Mouse (Mus musculus) heart, postnatal 0 days (tissue): Measurements from ENCODE around the gene Dqx1. TPM values are rescaled to one million over a fixed set of nuclear protein-coding genes. Genes with fewer than 3 reads are reported as not detected.

ENCODE experiments used
- ATAC-seq: fragments of 200-750 bp; cut with Nextera tagmentation; 2 replicates; pipeline ENCODE4 v1.8.0; 2017; ENCODE audit warnings: low read depth, moderate number of reproducible peaks, moderate library complexity; ENCODE audit not compliant: insufficient read depth
- DNase-seq: peaks from one replicate; pipeline ENCODE4 v3.0.0-alpha.2; 2016; ENCODE audit warnings: low spot score
- H3K27ac ChIP-seq: fragments of 300-500 bp; sonication (generic); 2 replicates; pipeline ENCODE4 v1.5.1; 2014; ENCODE audit warnings: low read depth, mild to moderate bottlenecking
- H3K27me3 ChIP-seq: fragments of 300-500 bp; sonication (generic); 2 replicates; pipeline ENCODE4 v1.6.1; 2014; ENCODE audit warnings: low read length, mixed read lengths; ENCODE audit not compliant: control insufficient read depth, insufficient read depth
- H3K36me3 ChIP-seq: fragments of 300-500 bp; sonication (generic); replicated peaks from 2 replicates; pipeline ENCODE4 v1.6.1; 2014; ENCODE audit warnings: low read length, mixed read lengths; ENCODE audit not compliant: control insufficient read depth, insufficient read depth
- H3K4me1 ChIP-seq: fragments of 300-500 bp; sonication (generic); 2 replicates; pipeline ENCODE4 v1.6.1; 2014; ENCODE audit warnings: antibody characterized with exemption; ENCODE audit not compliant: control insufficient read depth, insufficient read depth
- H3K4me2 ChIP-seq: fragments of 300-500 bp; sonication (generic); 2 replicates; pipeline ENCODE4 v1.6.1; 2014; ENCODE audit warnings: low read depth, mild to moderate bottlenecking, low read length, moderate library complexity
- H3K4me3 ChIP-seq: fragments of 300-500 bp; sonication (generic); 2 replicates; pipeline ENCODE4 v1.5.1; 2014; ENCODE audit warnings: low read depth, low read length
- H3K9ac ChIP-seq: fragments of 300-500 bp; sonication (generic); replicated peaks from 2 replicates; pipeline ENCODE4 v1.6.1; 2014; ENCODE audit warnings: low read depth, low read length, mixed read lengths
- H3K9me3 ChIP-seq: fragments of 300-500 bp; sonication (generic); replicated peaks from 2 replicates; pipeline ENCODE4 v1.6.1; 2016; ENCODE audit warnings: low read length; ENCODE audit not compliant: control insufficient read depth
- CTCF ChIP-seq: IDR thresholded peaks from 2 replicates; pipeline ENCODE4 v1.5.1; 2016; ENCODE audit warnings: antibody characterized with exemption, control low read depth, low read depth
- EP300 ChIP-seq: IDR thresholded peaks from 2 replicates; pipeline ENCODE4 v1.6.1; 2016; ENCODE audit warnings: antibody characterized with exemption, low read depth
- WGBS: fragments of 180-500 bp; shearing (Covaris S2); extraction: QIAGEN DNeasy Blood & Tissue Kit; methylation state at CpG from one replicate; pipeline ENCODE4 v1.1.7; 2014; 5-methylcytosine and 5-hydroxymethylcytosine counted together
- polyA plus RNA-seq: library from polyadenylated mRNA; unstranded; fragments of >200 nt; fragmentation: Nextera tagmentation; extraction: Ambion mirVana; gene quantifications from 2 replicates; pipeline ENCODE4 v1.2.1, GENCODE M21; 2015
- total RNA-seq: library from RNA; depleted of rRNA; stranded (reverse); fragments of >200 nt; gene quantifications from 2 replicates; pipeline ENCODE4 v1.2.3, GENCODE M21; 2014; ENCODE audit warnings: low replicate concordance

Dqx1 gene
- total and polyA plus RNA-seq, 2 experiments from 2014 or later = 0.08 TPM; not detected in 1

DNA sequence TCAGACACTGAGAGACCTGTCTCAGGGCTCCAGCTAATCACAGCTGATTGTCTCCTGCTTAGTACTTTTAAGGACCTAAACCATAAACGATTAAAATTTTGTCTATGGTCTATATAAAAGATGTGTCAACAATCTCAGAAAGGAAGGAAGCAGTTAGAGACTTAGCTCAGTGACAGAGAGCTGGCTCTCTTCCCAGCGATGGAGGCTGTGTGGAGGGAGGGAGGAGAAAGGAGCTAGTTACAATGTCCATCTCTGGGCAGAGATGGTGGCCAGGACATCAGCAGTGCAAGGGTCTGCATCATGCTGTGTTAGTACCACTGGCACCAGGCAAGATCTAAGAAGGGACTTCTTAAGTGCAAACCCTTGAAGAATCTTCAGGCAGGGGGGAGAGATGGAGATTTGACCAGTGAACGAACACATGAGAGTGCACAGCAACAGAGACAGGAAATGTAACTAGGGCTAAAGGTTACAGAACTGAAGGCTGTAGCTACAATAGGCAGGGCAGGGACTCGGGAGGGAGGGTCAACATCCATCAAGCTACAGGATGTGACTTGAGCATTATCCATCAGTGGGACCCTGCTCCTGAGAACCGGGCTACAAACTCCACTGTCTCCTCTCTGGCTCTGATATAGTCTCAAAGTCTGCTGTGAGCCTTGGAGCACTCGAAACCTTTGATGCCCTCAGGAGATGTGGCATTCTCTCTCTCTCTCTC is 34.9 kb downstream of the Dqx1 start:
- no peak overlapping the region for H3K4me2 ChIP-seq
- peaks cover 23% of the 10 kb centered on the region for H3K27me3 ChIP-seq
- DNase-seq (no peak), ATAC-seq (peak; percentile 61; the same call in 1 of the 2 replicates)
- H3K27ac ChIP-seq = peak overlapping the region; percentile 39
- TF ChIP-seq CTCF = no peak
- no peak for TF ChIP-seq EP300
- WGBS = 30% methylated on average over 6 of the region's 6 CpGs
- no peak overlapping the region for H3K9ac ChIP-seq
- H3K4me1 ChIP-seq = 0 out of 2 replicates have a peak, but pooled peaks cover 5% of the 10 kb centered on the region
- no peaks in the 10 kb centered on the region for H3K36me3 ChIP-seq
- no peaks in the 10 kb centered on the region for H3K9me3 ChIP-seq
- H3K4me3 ChIP-seq = no peak overlapping the region

DNA sequence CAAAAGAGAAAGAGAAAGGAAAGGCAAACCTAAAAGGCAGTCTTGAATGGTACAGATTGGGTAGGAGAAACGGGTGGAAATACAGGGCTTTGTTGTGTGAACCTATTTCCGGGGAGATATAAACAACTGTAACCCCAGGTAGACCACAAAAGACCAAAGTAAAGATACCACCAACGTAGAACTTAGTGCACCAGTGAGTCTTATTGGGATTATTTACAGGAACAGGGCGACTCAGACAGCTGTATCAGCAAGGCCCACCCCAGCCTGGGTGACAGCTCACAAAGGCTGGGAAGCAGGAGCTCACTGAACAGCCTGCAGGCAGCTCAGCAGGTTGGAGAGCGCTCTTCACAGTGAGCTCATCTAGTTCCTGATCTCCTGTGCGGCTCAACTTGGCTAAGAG is 38.3 kb downstream of the Dqx1 start:
- no peaks in the 10 kb centered on the region for H3K36me3 ChIP-seq
- WGBS = 41% methylated on average over 6 of the region's 6 CpGs
- no peak overlapping the region for H3K9ac ChIP-seq
- no peak overlapping the region for H3K4me3 ChIP-seq
- ATAC-seq = no peak
- H3K27ac ChIP-seq = no peak overlapping the region
- no peaks in the 10 kb centered on the region for H3K4me1 ChIP-seq
- no peak for DNase-seq
- no peak overlapping the region for H3K4me2 ChIP-seq
- no peak for TF ChIP-seq EP300
- TF ChIP-seq CTCF = no peak
- no peaks in the 10 kb centered on the region for H3K9me3 ChIP-seq
- peaks cover 4% of the 10 kb centered on the region; the same call in 1 of the 2 replicates for H3K27me3 ChIP-seq

DNA sequence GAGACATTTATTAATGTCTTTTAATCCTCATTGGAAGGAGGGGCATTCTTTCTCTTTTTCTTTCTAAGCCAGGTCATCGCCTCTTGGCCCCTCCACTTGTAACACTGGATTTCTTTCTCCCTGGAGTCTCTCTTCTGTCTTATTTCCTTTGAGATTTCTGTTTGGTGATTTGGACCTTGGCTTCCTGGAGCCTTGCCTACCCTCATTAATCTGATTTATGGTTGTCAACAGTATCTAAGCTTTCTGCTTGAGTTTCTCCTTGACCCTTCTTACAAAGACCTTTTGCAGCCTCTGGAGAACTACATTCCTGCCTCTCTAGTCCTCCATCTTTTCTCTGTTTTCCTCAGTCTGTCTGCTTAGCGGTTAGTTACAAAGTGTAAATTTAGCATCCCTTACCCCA is 40.8 kb downstream of the Dqx1 start:
- Histone ChIP-seq H3K4me2 (no peak overlapping the region), H3K9me3 (no peaks in the 10 kb centered on the region), H3K4me1 (0 out of 2 replicates have a peak, but pooled peaks cover 10% of the 10 kb centered on the region), H3K4me3 (no peak overlapping the region), H3K27ac (no peak overlapping the region), H3K36me3 (no peaks in the 10 kb centered on the region), H3K27me3 (peaks cover 4% of the 10 kb centered on the region; the same call in 1 of the 2 replicates), H3K9ac (no peak overlapping the region)
- 65% methylated on average over 2 of the region's 2 CpGs for whole genome bisulfite sequencing
- TF ChIP-seq EP300 (no peak), CTCF (no peak)
- ATAC-seq (no peak), DNase-seq (no peak)

DNA sequence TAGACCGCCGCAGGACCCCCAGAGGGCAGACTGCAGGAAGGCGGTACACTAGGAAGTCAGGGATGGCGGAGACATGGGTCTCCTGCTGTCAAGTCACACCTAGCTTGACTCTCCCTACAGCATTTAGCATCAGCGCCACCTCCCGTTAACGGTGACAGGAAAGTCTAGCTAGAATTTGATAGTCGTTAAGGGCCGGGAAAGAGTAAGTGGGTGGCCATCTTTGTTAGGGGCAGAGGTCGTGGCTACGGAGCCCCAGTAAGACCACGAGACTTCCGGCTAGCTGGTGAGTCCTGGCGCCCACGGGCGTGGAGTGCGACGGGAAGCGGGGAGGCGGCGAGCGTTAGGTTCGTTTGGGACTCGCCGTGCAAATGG is 43.7 kb downstream of the Dqx1 start, which contains the start of the genes Ccdc142 and Gm42688:
Gene Ccdc142 (plus strand): TSS at position 286 of the 372 bp plus-strand sequence.
Gene Gm42688 (plus strand): TSS at position 302 of the 372 bp plus-strand sequence.
- under 1% methylated on average over 25 of the region's 25 CpGs for WGBS

DNA sequence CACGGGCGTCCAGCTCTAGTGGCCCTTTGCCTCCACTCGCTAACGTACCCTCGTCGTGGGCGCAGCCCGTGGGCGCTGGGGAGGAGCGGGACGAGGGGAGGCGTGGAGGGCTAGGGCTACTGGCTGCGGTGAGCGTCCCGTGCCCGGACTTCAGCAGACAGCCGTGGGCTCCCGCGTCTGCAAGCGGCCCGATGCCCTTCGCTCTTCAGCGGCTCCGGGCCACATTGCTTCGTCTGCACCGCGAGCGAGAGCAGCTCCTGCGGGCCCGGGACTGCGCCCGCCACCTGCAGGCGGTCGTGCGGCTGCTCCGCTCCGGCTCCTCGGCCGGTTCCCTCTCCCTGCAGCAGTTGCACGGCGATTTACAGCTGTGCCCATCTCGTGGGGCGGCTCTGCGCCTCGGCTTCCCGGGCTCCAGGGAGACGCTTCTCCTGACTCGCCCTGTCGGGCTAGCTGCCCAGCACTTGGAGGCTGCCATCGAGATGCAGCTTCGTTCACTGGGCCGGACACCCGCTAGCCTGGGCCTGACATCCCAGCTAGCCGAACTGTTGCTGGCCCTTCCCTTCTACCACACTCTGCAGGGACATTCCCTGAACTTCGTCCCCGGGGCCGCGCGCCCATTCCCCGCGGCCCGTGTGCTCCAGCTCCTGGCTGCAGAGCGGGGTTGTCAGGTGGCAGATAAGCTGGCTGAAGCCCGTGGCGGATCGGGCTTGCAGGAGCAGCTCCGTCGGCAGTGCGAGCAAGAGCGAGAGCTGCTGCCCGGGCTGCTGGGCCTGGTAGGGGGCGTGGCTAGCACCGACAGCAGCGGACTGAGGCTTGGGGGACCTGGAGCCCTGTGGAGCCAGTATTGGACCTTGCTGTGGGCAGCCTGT is 44.3 kb downstream of the Dqx1 start:
- Histone ChIP-seq H3K9me3 (no peaks in the 10 kb centered on the region), H3K27ac (peak overlapping the region; percentile 85), H3K4me2 (peak overlapping the region; percentile 97), H3K4me3 (peak overlapping the region; percentile 72), H3K27me3 (no peaks in the 10 kb centered on the region), H3K9ac (peak overlapping the region; percentile 75), H3K4me1 (0 out of 2 replicates have a peak, but pooled peaks cover 10% of the 10 kb centered on the region), H3K36me3 (peaks cover 8% of the 10 kb centered on the region)
- ATAC-seq (peak; percentile 84), DNase-seq (peak; percentile 55)
- TF ChIP-seq CTCF (peak; percentile 56), EP300 (no peak)
- under 1% methylated on average over 60 of the region's 74 CpGs for WGBS

More for the DNA sequence above, 43.7 kb downstream of the Dqx1 start, which contains the start of the genes Ccdc142 and Gm42688:
- H3K4me1 ChIP-seq = 0 out of 2 replicates have a peak, but pooled peaks cover 10% of the 10 kb centered on the region
- DNase-seq (peak; percentile 91), ATAC-seq (peak; percentile 87)
- peak within 1 kb of the TSS; percentile 72 for H3K4me3 ChIP-seq
- H3K9me3 ChIP-seq = no peaks in the 10 kb centered on the region
- H3K4me2 ChIP-seq = peak within 1 kb of the TSS; percentile 97
- TF ChIP-seq EP300 (no peak), CTCF (peak; percentile 67)
- H3K36me3 ChIP-seq = peaks cover 8% of the 10 kb centered on the region
- peak within 1 kb of the TSS; percentile 85 for H3K27ac ChIP-seq
- peak within 1 kb of the TSS; percentile 75 for H3K9ac ChIP-seq
- H3K27me3 ChIP-seq = no peaks in the 10 kb centered on the region
